Mouse (Mus musculus) kidney, adult 18-20 months (tissue): Measurements from ENCODE around the gene Vmn1r44.
"Not testable (repeated sequence)": the region's sequence is repeated elsewhere in the genome, so short reads cannot be mapped to it uniquely, and the experiment has no call there.

Experiments
- DNase-seq: peaks from one replicate; pipeline ENCODE4 v3.0.0; 2021

The Vmn1r44 gene

GRCm38 (mm10) chr6:89883360-89883759 lies at the start of gene Vmn1r44:
Vmn1r44 (plus strand) TSS chr6:89883660.
- no peak for DNase-seq

- no peak for DNase-seq
Observed at GRCm38 (mm10) chr6:89857552-89857951, 25.9 kb upstream of the Vmn1r44 start.

- DNase-seq: no peak
Observed at GRCm38 (mm10) chr6:89859839-89860238, 23.6 kb upstream of the Vmn1r44 start.

- DNase-seq: no peak
Observed at GRCm38 (mm10) chr6:89863792-89864191, 19.7 kb upstream of the Vmn1r44 start.

- no peak for DNase-seq
Observed at GRCm38 (mm10) chr6:89867276-89867675, 16.2 kb upstream of the Vmn1r44 start.

- no peak for DNase-seq
Observed at GRCm38 (mm10) chr6:89867976-89868375, 15.5 kb upstream of the Vmn1r44 start.

- DNase-seq: not testable (repeated sequence)
Observed at GRCm38 (mm10) chr6:89876313-89876712, 7.1 kb upstream of the Vmn1r44 start, which contains the start of the genes Vmn1r42 and Vmn1r43. Vmn1r42 (minus strand) TSS chr6:89876413. Vmn1r43 (minus strand) TSS chr6:89876413.

- DNase-seq: no peak
Observed at GRCm38 (mm10) chr6:89876963-89877362, 6.5 kb upstream of the Vmn1r44 start.

GRCm38 (mm10) chr6:89880867-89881266 lies 2.6 kb upstream of the Vmn1r44 start:
- no peak for DNase-seq

GRCm38 (mm10) chr6:89883812-89884211 lies 352 bp downstream of the Vmn1r44 start:
- no peak for DNase-seq

GRCm38 (mm10) chr6:89940498-89940897 lies 57.0 kb downstream of the Vmn1r44 start, which contains the start of gene Vmn1r45:
Vmn1r45 (minus strand) TSS chr6:89940598.
- DNase-seq: not testable (repeated sequence)

GRCm38 (mm10) chr6:89940926-89941325 lies 57.5 kb downstream of the Vmn1r44 start:
- no peak for DNase-seq
